Mouse (Mus musculus) embryonic fibroblast, embryonic 13.5 days (primary cell): ENCODE data around the gene Hibadh.

Experiments used
- CTCF ChIP-seq: IDR thresholded peaks from 2 replicates; pipeline ENCODE4 v1.5.1; 2011; ENCODE audit warnings: mild to moderate bottlenecking, control low read depth, low read length, moderate library complexity, borderline replicate concordance; ENCODE audit not compliant: insufficient read depth
- POLR2A ChIP-seq: IDR thresholded peaks from 2 replicates; pipeline ENCODE4 v1.6.1; 2011; ENCODE audit warnings: low read depth, mild to moderate bottlenecking, control low read depth, low read length, moderate library complexity

- no peak for TF ChIP-seq CTCF
- TF ChIP-seq POLR2A: no peak
Measured at GRCm38 (mm10) chr6:52674541-52674940, 34.4 kb upstream of the Hibadh start.
